Mouse (Mus musculus) bone marrow, adult 2 months (tissue): ENCODE results near the gene Lmo2.

Source experiments
- CTCF ChIP-seq: fragments of 200-500 bp; IDR thresholded peaks from 2 replicates; pipeline ENCODE4 v1.5.1; 2011; ENCODE audit warnings: low read length, control low read depth; ENCODE audit not compliant: control insufficient read depth, insufficient read depth
- POLR2A ChIP-seq: fragments of 200-500 bp; IDR thresholded peaks from 2 replicates; pipeline ENCODE4 v1.6.1; 2011; ENCODE audit warnings: low read depth, mild to moderate bottlenecking, control low read depth, low read length, borderline replicate concordance; ENCODE audit not compliant: control insufficient read depth

DNA sequence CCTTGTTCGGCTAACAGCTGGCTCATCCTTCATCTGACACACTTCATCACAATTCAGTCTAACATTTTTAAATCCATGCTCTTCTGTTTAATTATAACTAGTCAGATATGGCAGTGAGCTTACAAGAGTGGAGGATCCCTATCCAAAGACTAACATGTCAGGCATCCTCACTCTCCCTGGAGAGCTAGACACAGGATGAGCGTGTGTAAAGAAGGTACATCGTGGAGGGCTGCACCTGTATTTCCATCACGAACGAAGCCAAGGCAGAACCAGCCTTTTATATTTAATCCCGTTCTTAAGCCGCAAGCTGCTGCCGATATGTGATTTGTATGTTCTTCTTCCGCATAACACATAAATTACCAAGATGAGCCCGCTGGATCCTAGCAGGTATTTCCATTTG is 25.4 kb downstream of the Lmo2 start:
- TF ChIP-seq CTCF (no peak), POLR2A (no peak)
